Mouse (Mus musculus) embryo, embryonic 11.5 days (tissue): ENCODE results near the gene Rpia.
A peak's percentile ranks its signal among the peaks of the same experiment; 100 is the strongest.

ENCODE experiments used
- DNase-seq: peaks from one replicate; pipeline ENCODE4 v3.0.0-alpha.2; 2012; ENCODE audit warnings: low read depth, low spot score

Rpia gene

DNA sequence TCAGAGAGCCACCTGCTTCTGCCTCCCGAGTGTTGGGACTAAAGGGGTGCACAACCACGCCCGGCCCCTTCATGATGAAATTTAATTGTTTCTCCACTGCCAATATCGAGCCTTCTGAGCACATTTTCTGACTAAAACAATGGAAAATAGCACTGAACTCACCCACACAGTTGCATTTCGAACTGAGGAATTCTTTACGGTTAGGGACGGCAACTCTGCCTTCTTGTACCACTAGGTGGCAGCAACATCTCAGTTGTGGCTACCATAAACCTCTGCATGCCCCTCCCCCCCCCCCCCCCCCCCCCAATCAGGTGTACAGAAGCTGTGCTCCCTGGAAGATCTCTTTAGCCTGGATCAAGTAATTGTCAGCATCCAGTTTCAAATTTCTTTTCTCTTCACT, 13.2 kb upstream of the Rpia start:
- DNase-seq: no peak

DNA sequence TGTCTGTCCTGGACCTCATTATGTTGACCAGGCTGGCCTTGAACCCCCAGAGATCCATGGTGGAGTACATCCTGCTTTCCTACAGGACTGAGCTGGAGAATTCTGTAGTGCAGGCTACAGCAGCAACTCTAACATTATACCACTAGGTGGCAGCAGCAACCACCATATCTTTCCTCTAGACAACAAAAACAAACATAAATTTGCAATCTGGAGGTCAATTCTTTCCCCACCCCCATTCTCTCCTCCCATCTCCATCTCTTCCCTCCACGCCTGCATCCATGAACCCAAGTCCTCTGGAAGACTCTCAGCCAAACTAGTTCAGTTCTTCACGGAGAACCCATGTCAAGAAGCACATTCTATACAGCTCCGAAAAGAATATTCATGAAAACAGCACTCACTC, 12.6 kb upstream of the Rpia start:
- no peak for DNase-seq

DNA sequence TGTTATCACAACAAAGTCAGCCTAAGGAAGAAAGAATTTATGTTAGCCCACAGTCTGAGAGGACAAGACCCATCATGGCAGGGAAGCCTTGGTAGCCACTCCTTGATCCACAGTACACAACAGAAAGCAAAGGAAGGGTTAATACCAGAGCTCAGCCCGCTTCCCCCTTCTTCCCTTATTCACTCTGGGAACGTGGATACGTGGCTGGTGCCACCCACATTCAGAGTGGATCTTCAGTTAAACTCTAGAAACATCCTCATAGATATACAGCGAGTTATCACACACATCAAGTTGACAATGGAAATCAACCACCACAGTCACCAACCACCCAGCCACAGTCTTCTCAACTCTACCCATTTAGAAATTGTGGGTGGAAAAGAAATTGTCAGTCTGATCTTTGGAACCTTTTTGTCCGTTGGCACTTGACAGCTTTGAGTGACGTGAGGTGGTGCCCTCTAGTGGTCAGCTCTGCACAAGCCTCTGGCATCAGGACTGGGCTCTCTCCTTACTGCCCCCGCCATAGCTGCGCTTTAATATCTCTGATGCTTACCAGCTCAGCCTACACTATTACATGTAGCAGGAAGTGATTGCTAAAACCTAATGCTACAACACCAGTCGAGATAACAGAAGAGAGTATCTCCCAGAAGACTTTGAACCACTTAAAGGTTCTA, 5.7 kb upstream of the Rpia start:
- DNase-seq: no peak

GRCm38 (mm10) chr6:70796940-70797339, 4.9 kb upstream of the Rpia start:
- no peak for DNase-seq

- no peak for DNase-seq
Observed at GRCm38 (mm10) chr6:70792644-70793043, 612 bp upstream of the Rpia start.

GRCm38 (mm10) chr6:70790852-70791761, 925 bp downstream of the Rpia start:
- DNase-seq: no peak

- DNase-seq: no peak
Observed at GRCm38 (mm10) chr6:70790034-70790650, 1.9 kb downstream of the Rpia start.

DNA sequence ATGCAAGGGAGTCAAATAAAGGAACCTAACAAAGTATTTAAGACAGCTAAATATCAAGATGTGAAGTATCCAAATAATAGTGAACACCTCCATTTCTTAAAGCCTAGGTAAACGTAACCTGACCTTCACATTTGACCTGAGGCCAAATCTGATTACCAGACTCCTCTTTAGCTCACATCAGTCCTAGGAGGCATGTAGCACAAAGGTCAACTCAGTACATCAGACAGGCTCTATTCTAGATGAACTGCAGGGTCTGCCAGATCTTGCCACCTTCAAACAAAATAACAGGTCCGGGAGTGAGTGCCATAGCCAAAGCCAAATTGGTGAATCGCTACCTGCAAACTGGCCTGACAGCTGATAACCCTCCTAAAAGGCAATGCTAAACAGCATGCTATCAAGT, 2.9 kb downstream of the Rpia start:
- DNase-seq: no peak

- DNase-seq: no peak
Observed at GRCm38 (mm10) chr6:70787524-70787923, 4.5 kb downstream of the Rpia start.

- DNase-seq: no peak
Observed at GRCm38 (mm10) chr6:70785852-70786251, 6.2 kb downstream of the Rpia start.

DNA sequence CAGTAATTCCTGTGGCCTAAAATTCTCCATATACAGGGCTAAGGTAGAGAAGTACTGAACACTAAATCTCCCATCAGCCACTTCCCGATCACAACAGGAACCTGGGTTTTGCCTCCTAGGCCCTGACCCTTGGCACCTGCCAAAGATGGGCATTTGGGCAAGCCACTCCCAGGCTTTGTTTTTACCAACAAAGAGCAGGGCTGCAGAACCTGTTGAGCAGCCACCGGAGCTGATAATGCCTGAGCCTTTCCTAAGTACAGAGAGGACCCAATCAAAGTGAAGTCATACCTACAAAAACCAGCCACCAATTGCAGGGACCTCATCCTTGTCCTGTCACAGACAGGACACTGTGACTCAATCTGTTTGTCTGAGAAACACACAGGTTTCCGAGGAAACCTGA, 7.2 kb downstream of the Rpia start:
- DNase-seq: no peak

- DNase-seq: no peak
Observed at GRCm38 (mm10) chr6:70781336-70781735, 10.7 kb downstream of the Rpia start.

DNA sequence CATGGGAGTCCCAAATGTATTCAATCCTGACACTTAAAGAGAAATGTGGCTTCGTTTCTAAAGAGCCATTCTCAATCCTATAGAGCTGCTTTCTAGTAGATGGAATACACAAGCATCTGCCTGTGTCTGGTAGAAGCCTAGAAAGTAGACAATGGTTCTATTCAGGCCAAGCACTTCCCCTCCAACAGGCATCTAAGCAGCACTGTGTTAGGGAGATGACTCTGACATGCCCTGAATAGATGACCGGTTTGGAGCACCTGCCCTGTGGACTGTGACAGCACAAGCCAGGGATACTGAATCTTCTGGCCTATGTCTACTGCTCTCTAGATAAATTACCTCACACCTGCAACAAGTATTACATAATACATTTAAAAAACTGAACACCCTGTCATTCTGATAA, 17.7 kb downstream of the Rpia start:
- DNase-seq: no peak

- no peak for DNase-seq
Observed at GRCm38 (mm10) chr6:70773769-70774168, 18.3 kb downstream of the Rpia start.

DNA sequence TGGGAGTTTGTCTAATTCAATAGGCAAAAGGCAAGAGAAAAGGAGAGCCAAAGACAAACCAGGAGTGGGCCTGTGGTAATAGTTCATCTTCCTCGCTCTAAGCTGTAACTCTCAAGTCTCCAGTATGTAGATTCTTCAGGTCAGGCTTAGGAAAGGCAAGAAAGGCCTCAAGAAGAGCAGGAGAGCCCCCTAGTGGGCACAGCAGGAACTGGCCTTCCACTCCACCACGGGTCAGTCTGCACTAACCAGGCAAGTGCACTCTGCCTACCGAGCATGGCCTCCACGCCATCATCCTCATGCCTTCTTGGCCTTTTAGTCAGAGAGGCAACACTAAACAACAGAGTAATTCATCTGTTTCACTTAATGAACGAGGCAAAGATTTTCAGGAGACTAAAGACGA, 23.3 kb downstream of the Rpia start:
- DNase-seq: peak; percentile 47

GRCm38 (mm10) chr6:70765076-70765475, 27.0 kb downstream of the Rpia start:
- DNase-seq: no peak

GRCm38 (mm10) chr6:70764551-70764950, 27.5 kb downstream of the Rpia start:
- DNase-seq: no peak

- DNase-seq: no peak
Observed at GRCm38 (mm10) chr6:70763881-70764280, 28.2 kb downstream of the Rpia start.

- DNase-seq: no peak
Observed at GRCm38 (mm10) chr6:70762659-70763058, 29.4 kb downstream of the Rpia start.

DNA sequence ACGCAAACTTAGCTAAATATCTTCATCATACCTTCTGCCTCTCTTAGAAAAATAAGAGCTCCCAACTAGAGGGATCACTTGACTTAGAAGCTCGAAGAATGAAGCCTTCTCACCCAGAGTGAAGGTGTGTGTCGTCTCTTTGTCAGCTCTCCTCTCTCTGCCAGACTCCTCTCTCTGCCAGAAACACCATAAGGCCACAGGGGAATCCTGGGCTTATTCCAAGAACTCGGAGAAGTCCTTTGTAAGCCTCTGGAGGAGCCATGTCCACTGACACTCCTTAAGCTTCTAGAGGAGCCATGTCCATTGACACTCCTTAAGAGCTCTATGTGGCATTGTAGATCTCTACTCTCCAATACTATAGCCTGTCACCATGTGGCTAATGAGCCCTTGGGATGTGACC, 31.1 kb downstream of the Rpia start:
- DNase-seq: no peak

DNA sequence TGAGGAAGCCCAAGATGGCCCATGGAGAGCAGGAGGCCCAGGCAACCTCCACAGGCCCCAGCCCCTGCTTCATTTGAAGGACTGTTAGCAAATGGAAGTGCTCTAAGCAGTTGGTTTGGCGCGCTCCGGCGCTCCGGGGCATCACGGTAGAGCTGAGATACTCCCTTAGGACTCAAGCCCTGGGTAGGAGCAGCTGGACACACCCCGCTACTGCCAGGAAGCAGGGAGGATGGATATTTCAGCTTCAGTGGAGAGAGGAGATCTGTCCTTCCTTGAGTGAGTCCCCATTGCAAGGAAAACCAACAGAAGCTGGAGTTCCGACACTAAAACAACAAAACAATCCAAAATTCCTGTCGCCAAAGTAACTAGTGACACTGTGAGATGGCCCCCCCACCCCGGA, 37.2 kb downstream of the Rpia start:
- DNase-seq: no peak

GRCm38 (mm10) chr6:70752351-70752750, 39.7 kb downstream of the Rpia start:
- no peak for DNase-seq

DNA sequence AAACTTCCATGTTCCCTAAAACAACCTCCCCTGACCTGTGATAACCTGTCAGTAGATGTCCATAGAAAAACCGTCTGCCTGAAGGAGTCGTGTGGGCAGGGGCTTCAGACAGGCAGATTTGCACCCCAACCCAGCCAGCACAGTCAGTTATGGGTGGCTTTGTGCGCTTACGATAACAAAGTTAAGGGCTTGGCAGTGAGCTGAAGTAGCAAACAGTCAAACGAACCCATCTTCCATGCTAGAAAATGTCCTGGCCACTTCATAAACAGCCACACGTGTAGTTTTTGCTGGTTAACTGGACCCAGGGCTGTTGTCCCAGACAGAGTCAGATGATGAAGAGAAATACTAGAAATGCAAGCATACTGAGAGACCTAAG, 40.1 kb downstream of the Rpia start:
- no peak for DNase-seq
